Mouse (Mus musculus): ENCODE results near the gene Ankrd31. TPM values are rescaled to one million over a fixed set of nuclear protein-coding genes. Genes with fewer than 3 reads are reported as not detected.

Gene Ankrd31
- 0.26 TPM for polyA plus RNA-seq (2014; fragmentation: Illumina TruSeq; extraction: RNeasy Lipid Tissue Mini Kit (QIAGEN cat#74804); ENCODE audit: low replicate concordance)

DNA sequence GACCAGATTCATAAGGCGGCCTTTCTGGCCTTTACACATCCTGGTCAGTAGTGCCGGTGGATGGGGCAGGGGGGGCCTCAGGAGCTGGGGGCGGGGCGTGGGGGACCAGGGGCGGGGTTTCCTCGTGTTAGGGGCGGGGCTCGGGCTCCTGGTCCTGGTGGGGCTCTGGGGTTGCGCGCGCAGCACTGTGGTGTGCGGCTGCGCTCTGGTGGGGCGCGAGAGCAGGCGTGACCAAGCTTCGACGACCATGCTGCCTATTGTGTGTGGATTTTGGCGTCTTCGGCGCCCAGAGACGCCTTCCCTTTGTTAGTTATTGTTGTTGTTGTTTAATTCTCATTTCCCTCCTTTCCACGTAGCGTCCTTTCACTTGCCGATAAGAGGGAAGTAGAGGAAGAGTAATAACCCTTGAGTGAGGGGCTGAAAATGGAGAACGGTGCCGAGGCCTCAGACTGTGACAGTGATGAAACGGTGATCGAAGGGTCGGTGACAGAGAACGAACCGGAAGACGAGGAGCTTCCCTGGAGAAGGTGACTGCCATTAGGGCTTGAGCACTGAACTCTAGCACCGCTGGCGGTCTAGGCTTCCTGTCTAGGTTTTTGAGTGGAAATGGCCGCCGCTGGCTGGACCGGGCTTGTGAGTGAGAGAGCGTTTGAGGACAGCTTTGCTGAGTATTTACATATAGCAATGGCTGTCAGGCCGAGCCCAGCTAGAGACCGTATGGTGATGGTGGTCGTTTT lies at the start of gene Ankrd31:
Gene Ankrd31 (plus strand): TSS at position 164 of the 737 bp plus-strand sequence.

DNA sequence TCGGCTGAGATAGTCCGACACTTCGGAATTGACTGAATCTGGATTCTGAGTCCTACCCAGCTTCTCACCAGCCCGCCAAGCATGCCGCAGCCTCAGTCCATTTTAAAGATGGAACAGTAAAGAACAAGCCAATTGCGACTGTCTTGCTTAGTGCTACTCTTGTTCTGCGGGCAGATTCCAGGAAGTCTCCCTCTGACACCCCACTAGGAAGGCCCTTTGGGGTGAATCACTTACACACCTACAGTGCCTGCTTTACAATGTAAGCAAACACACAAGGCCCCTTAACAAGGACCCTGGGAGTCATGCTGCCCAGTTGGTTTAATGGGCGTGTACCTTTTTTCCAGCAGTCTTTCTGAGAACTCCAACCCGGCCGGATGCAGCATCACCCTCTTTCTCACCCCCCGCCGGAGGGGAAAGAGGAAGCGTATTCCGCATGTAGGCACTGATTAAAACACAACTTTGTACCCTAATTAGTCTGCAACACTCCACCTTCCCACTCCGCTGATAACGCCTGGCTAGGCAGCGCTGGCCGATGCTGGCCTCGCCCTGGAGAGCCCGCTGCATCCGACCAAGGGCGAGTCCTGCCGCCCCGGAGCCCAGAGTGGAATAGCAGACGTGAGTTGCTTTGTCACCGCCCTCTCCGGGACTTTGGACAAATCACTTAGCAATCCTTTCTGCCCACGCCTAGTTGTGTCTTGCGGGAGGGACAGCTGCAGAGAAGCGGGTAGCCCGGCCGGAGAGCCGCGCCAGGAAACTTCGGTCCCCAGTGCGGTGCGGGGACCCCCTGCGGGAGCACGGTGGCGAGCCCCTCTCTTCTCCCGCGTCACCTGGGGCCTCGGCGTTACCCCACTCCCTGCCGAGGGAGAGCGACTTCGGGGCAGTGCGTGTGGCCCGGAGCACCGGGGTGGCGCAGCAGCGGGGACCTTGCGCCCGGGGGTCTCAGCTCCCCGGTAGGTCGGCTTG lies 176.2 kb downstream of the Ankrd31 start, which contains the start of gene Gcnt4:
Gene Gcnt4 (plus strand): TSS at position 691 of the 963 bp plus-strand sequence.

Other genes with a start within 250 kb of the Ankrd31 start
- 11.6 TPM for gene Polk, start 205.7 kb upstream of the Ankrd31 start, polyA plus RNA-seq (2014; fragmentation: Illumina TruSeq; extraction: RNeasy Lipid Tissue Mini Kit (QIAGEN cat#74804); ENCODE audit: low replicate concordance)
- 118 TPM for gene Col4a3bp, start 205.7 kb upstream of the Ankrd31 start, polyA plus RNA-seq (2014; fragmentation: Illumina TruSeq; extraction: RNeasy Lipid Tissue Mini Kit (QIAGEN cat#74804); ENCODE audit: low replicate concordance)
- gene Hmgcr, start 77.3 kb upstream of the Ankrd31 start, polyA plus RNA-seq (2014; fragmentation: Illumina TruSeq; extraction: RNeasy Lipid Tissue Mini Kit (QIAGEN cat#74804); ENCODE audit: low replicate concordance) = 21.7 TPM
- gene Gcnt4, start 176.4 kb downstream of the Ankrd31 start, polyA plus RNA-seq (2014; fragmentation: Illumina TruSeq; extraction: RNeasy Lipid Tissue Mini Kit (QIAGEN cat#74804); ENCODE audit: low replicate concordance) = 57.4 TPM

Data from small intestine, adult 10 weeks (tissue).